Mouse (Mus musculus) CH12.LX (cell line): ENCODE data around the gene Col23a1.

ENCODE experiments used
- CTCF ChIP-seq, 2 experiments: IDR thresholded peaks in 1 of 2; conservative IDR thresholded peaks in 1 of 2; 2 replicates each; pipeline ENCODE4 v1.5.1; 2011 to 2012; ENCODE audit warnings: low read depth in 2 of 2, low read length in 2 of 2, improper control_type of control experiment in 1 of 2, inconsistent platforms in 1 of 2, mild to moderate bottlenecking in 1 of 2, moderate library complexity in 1 of 2
- E2F4 ChIP-seq: IDR thresholded peaks from 2 replicates; pipeline ENCODE4 v1.6.1; 2011; ENCODE audit warnings: low read depth, low read length, improper control_type of control experiment; ENCODE audit not compliant: insufficient replicate concordance
- ELF1 ChIP-seq: IDR thresholded peaks from 2 replicates; pipeline ENCODE4 v1.6.1; 2014; ENCODE audit warnings: low read depth, mild to moderate bottlenecking, inconsistent platforms, low read length, improper control_type of control experiment
- JUND ChIP-seq: conservative IDR thresholded peaks from 2 replicates; pipeline ENCODE4 v1.6.1; 2011; ENCODE audit warnings: low read depth, low read length, improper control_type of control experiment
- KAT2A ChIP-seq: IDR thresholded peaks from 2 replicates; pipeline ENCODE4 v1.6.1; 2012; ENCODE audit warnings: low read length, improper control_type of control experiment, inconsistent platforms; ENCODE audit not compliant: insufficient replicate concordance
- MAX ChIP-seq: IDR thresholded peaks from 2 replicates; pipeline ENCODE4 v1.6.1; 2011; ENCODE audit warnings: low read length, improper control_type of control experiment
- MEF2A ChIP-seq: IDR thresholded peaks from 2 replicates; pipeline ENCODE4 v1.6.1; 2014; ENCODE audit warnings: low read depth, mild to moderate bottlenecking, inconsistent platforms, low read length, improper control_type of control experiment, borderline replicate concordance
- POLR2A ChIP-seq: IDR thresholded peaks from 2 replicates; pipeline ENCODE4 v1.6.1; 2011; ENCODE audit warnings: low read depth, mild to moderate bottlenecking, improper control_type of control experiment, low read length
- POLR2AphosphoS2 ChIP-seq: IDR thresholded peaks from 2 replicates; pipeline ENCODE4 v1.6.1; 2011; ENCODE audit warnings: low read depth, low read length, improper control_type of control experiment
- RAD21 ChIP-seq: IDR thresholded peaks from 2 replicates; pipeline ENCODE4 v1.6.1; 2011; ENCODE audit warnings: low read depth, mild to moderate bottlenecking, low read length, improper control_type of control experiment, moderate library complexity
- RCOR1 ChIP-seq: conservative IDR thresholded peaks from 2 replicates; pipeline ENCODE4 v1.6.1; 2012; ENCODE audit warnings: low read depth, mild to moderate bottlenecking, inconsistent platforms, low read length, improper control_type of control experiment

DNA sequence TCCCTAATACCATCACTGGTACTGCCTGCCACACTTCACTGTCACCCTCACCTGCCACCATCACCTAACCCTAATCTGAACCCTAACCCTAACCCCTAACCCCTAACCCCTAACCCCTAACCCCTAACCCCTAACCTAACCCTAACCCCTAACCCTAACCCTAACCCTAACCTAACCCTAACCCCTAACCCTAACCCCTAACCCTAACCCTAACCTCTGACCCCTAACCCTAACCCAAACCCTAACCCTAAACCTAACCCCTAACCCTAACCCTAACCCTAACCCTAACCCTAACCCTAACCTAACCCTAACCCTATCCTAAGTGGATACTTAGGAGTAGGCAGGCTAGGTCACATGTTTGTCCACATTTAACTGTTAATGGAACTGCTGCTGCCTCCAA lies 165.8 kb downstream of the Col23a1 start:
- TF ChIP-seq CTCF (conservative IDR thresholded peaks at IDR 0.05 in 1 of 2, IDR thresholded peaks at IDR 0.05 in 1 of 2; ENCODE audit: low read depth in 2 of 2, low read length in 2 of 2) (no peak), POLR2A (no peak), RAD21 (no peak), RCOR1 (no peak), MEF2A (no peak), MAX (no peak), JUND (no peak), ELF1 (no peak), POLR2AphosphoS2 (no peak), KAT2A (no peak), E2F4 (no peak)
